Mouse (Mus musculus): Measurements from ENCODE around the gene Il27ra. TPM values are rescaled to one million over a fixed set of nuclear protein-coding genes. Genes with fewer than 3 reads are reported as not detected.

The Il27ra gene
- polyA plus RNA-seq, 1 experiment from 2014 or later, result 0.56 TPM

DNA sequence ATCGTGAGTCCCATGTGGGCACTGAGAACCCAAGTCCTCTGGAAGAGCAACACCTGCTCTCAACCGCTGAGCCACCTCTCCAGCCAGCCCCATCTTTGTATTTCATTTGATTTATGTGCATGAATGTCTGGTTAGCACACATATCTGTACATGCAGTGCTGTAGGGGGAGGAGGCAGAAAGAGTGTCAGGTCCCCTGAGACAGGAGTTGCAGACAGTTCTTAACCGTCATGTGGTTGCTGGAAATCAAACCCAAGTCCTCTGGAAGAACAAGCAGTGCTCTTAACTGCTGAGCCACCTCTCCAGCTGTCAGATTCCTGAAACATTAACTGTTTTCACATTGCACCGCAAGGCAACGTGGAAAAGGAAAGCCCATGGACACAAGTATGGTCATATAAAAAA, 5.8 kb upstream of the Il27ra start:
- WGBS, result 51% methylated on average over 5 of the region's 5 CpGs
- ATAC-seq, result no peak
- peaks cover 23% of the 10 kb centered on the region for H3K27me3 ChIP-seq (replicated peaks; ENCODE audit: insufficient read depth, low read length)
- no peaks in the 10 kb centered on the region for H3K4me1 ChIP-seq (ENCODE audit: insufficient read depth, low read depth, low read length)
- H3K9me3 ChIP-seq (ENCODE audit: low read length), result no peaks in the 10 kb centered on the region
- no peaks in the 10 kb centered on the region for H3K36me3 ChIP-seq (ENCODE audit: insufficient read depth, low read length)
- no peak overlapping the region for H3K4me2 ChIP-seq (replicated peaks; ENCODE audit: low read depth, low read length)
- TF ChIP-seq EP300 (IDR thresholded peaks at IDR 0.05), result no peak
- TF ChIP-seq CTCF (IDR thresholded peaks at IDR 0.05), result no peak
- DNase-seq (ENCODE audit: low spot score), result no peak
- no peak overlapping the region for H3K4me3 ChIP-seq (ENCODE audit: low read depth, low read length)
- no peak overlapping the region for H3K27ac ChIP-seq (ENCODE audit: low read length)
- H3K9ac ChIP-seq (replicated peaks; ENCODE audit: low read depth), result no peak overlapping the region

DNA sequence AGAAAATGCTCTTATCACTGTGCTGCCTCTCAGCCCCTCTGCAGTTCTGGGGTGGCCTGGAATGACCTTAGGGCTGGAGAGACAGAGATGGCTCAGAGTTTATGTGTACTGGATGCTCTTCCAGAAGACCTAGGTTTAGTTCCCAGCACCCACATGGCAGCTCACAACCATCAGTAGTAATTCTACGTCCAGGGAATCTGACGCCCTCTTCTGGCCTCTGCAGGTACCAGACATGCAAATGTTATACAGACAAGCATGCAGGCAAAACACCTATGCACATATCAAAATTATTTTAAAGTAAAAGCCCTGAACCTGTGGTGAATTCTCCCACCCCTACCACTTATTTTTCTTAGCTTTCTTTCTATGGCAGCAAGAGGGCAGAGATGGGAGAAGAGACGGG, 4.1 kb upstream of the Il27ra start:
- Histone ChIP-seq H3K27ac (ENCODE audit: low read length) (no peak overlapping the region), H3K4me1 (ENCODE audit: insufficient read depth, low read depth, low read length) (peaks cover 4% of the 10 kb centered on the region; the same call in 1 of the 2 replicates), H3K4me2 (replicated peaks; ENCODE audit: low read depth, low read length) (no peak overlapping the region), H3K36me3 (ENCODE audit: insufficient read depth, low read length) (no peaks in the 10 kb centered on the region), H3K9ac (replicated peaks; ENCODE audit: low read depth) (no peak overlapping the region), H3K27me3 (replicated peaks; ENCODE audit: insufficient read depth, low read length) (peaks cover 24% of the 10 kb centered on the region), H3K9me3 (ENCODE audit: low read length) (no peaks in the 10 kb centered on the region), H3K4me3 (ENCODE audit: low read depth, low read length) (no peak overlapping the region)
- DNase-seq (ENCODE audit: low spot score) (no peak), ATAC-seq (no peak)
- WGBS, result 64% methylated on average over 3 of the region's 3 CpGs
- TF ChIP-seq CTCF (IDR thresholded peaks at IDR 0.05) (no peak), EP300 (IDR thresholded peaks at IDR 0.05) (no peak)

- DNase-seq (ENCODE audit: low spot score) (no peak), ATAC-seq (no peak)
- 8% methylated on average over 9 of the region's 9 CpGs for WGBS
- Histone ChIP-seq H3K4me1 (ENCODE audit: insufficient read depth, low read depth, low read length) (peaks cover 4% of the 10 kb centered on the region; the same call in 1 of the 2 replicates), H3K4me2 (replicated peaks; ENCODE audit: low read depth, low read length) (no peak within 1 kb of the TSS), H3K27me3 (replicated peaks; ENCODE audit: insufficient read depth, low read length) (peaks cover 24% of the 10 kb centered on the region), H3K36me3 (ENCODE audit: insufficient read depth, low read length) (no peaks in the 10 kb centered on the region), H3K9ac (replicated peaks; ENCODE audit: low read depth) (no peak within 1 kb of the TSS), H3K4me3 (ENCODE audit: low read depth, low read length) (no peak within 1 kb of the TSS), H3K27ac (ENCODE audit: low read length) (no peak within 1 kb of the TSS), H3K9me3 (ENCODE audit: low read length) (no peaks in the 10 kb centered on the region)
- no peak for TF ChIP-seq EP300 (IDR thresholded peaks at IDR 0.05)
- no peak for TF ChIP-seq CTCF (IDR thresholded peaks at IDR 0.05)
Measured at GRCm38 (mm10) chr8:84044900-84045299, 2.5 kb upstream of the Il27ra start, which contains the start of gene Rln3. Gene Rln3, minus strand, starts transcription at chr8:84045000.

DNA sequence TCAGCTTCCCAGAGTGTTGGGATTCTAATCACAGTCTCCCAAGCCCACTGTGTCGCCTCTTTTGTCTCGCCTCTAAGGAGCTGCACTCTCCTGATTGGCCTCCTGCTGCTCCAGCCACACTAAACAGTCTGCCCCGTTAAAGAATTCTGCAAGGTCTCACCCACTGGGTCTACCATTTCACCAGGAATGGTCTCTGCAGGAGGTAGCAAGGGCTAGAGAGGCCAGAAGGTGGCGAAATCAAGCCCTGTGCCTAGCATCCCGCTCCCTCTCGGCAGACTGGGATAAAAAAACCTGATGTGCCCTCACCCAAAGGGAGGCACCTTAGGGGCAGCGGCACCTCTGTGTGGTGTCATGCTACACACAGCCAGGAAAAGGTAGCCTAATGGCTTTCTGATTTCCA, 1.7 kb upstream of the Il27ra start:
- H3K9me3 ChIP-seq (ENCODE audit: low read length), result no peaks in the 10 kb centered on the region
- H3K36me3 ChIP-seq (ENCODE audit: insufficient read depth, low read length), result no peaks in the 10 kb centered on the region
- TF ChIP-seq EP300 (IDR thresholded peaks at IDR 0.05) (no peak), CTCF (IDR thresholded peaks at IDR 0.05) (peak; percentile 23)
- no peak overlapping the region for H3K27ac ChIP-seq (ENCODE audit: low read length)
- H3K27me3 ChIP-seq (replicated peaks; ENCODE audit: insufficient read depth, low read length), result peaks cover 24% of the 10 kb centered on the region
- no peak overlapping the region for H3K4me3 ChIP-seq (ENCODE audit: low read depth, low read length)
- DNase-seq (ENCODE audit: low spot score) (no peak), ATAC-seq (no peak)
- H3K4me1 ChIP-seq (ENCODE audit: insufficient read depth, low read depth, low read length), result peaks cover 4% of the 10 kb centered on the region; the same call in 1 of the 2 replicates
- H3K9ac ChIP-seq (replicated peaks; ENCODE audit: low read depth), result no peak overlapping the region
- 13% methylated on average over 7 of the region's 7 CpGs for WGBS
- H3K4me2 ChIP-seq (replicated peaks; ENCODE audit: low read depth, low read length), result no peak overlapping the region

GRCm38 (mm10) chr8:84042948-84043342, 556 bp upstream of the Il27ra start:
- no peaks in the 10 kb centered on the region for H3K36me3 ChIP-seq (ENCODE audit: insufficient read depth, low read length)
- peaks cover 24% of the 10 kb centered on the region for H3K27me3 ChIP-seq (replicated peaks; ENCODE audit: insufficient read depth, low read length)
- H3K4me2 ChIP-seq (replicated peaks; ENCODE audit: low read depth, low read length), result peak overlapping the region; percentile 52; the same call in 1 of the 2 replicates
- 23% methylated on average over 12 of the region's 12 CpGs for WGBS
- H3K9ac ChIP-seq (replicated peaks; ENCODE audit: low read depth), result no peak overlapping the region
- DNase-seq (ENCODE audit: low spot score) (peak; percentile 70), ATAC-seq (peak; percentile 66)
- peaks cover 4% of the 10 kb centered on the region; the same call in 1 of the 2 replicates for H3K4me1 ChIP-seq (ENCODE audit: insufficient read depth, low read depth, low read length)
- TF ChIP-seq EP300 (IDR thresholded peaks at IDR 0.05) (no peak), CTCF (IDR thresholded peaks at IDR 0.05) (no peak)
- no peak overlapping the region for H3K4me3 ChIP-seq (ENCODE audit: low read depth, low read length)
- no peak overlapping the region for H3K27ac ChIP-seq (ENCODE audit: low read length)
- no peaks in the 10 kb centered on the region for H3K9me3 ChIP-seq (ENCODE audit: low read length)

DNA sequence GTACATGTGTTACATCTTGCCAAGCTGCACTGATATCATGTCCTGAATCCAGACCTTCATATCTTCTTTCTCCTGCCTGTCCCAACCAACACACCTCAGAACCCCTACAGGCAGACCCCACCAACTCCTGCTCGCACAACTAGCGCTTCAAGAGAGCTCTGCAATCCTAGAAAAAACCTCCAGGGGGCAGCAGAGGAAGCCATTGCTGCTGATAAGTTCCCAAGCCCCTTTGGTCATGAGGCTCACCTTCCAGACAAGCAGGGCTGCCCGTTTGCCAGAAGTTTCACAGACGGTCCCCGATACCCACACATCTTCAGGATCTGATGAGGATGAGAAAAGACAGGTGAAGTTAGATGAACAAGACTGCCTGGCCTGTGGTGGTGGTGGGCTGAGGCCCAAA, 3.3 kb downstream of the Il27ra start:
- peaks cover 4% of the 10 kb centered on the region; the same call in 1 of the 2 replicates for H3K4me1 ChIP-seq (ENCODE audit: insufficient read depth, low read depth, low read length)
- WGBS, result 7% methylated on average over 5 of the region's 5 CpGs
- H3K9me3 ChIP-seq (ENCODE audit: low read length), result no peaks in the 10 kb centered on the region
- H3K27ac ChIP-seq (ENCODE audit: low read length), result no peak overlapping the region
- TF ChIP-seq CTCF (IDR thresholded peaks at IDR 0.05) (peak; percentile 92), EP300 (IDR thresholded peaks at IDR 0.05) (no peak)
- no peak overlapping the region for H3K4me2 ChIP-seq (replicated peaks; ENCODE audit: low read depth, low read length)
- ATAC-seq, result 0 out of 2 replicates have a peak, but pooled peaks have one; percentile 6
- peaks cover 9% of the 10 kb centered on the region for H3K27me3 ChIP-seq (replicated peaks; ENCODE audit: insufficient read depth, low read length)
- peak; percentile 84 for DNase-seq (ENCODE audit: low spot score)
- no peak overlapping the region for H3K9ac ChIP-seq (replicated peaks; ENCODE audit: low read depth)
- no peaks in the 10 kb centered on the region for H3K36me3 ChIP-seq (ENCODE audit: insufficient read depth, low read length)
- H3K4me3 ChIP-seq (ENCODE audit: low read depth, low read length), result no peak overlapping the region

GRCm38 (mm10) chr8:84038015-84038414, 4.4 kb downstream of the Il27ra start:
- H3K27me3 ChIP-seq (replicated peaks; ENCODE audit: insufficient read depth, low read length), result no peaks in the 10 kb centered on the region
- no peak overlapping the region for H3K4me3 ChIP-seq (ENCODE audit: low read depth, low read length)
- ATAC-seq (no peak), DNase-seq (ENCODE audit: low spot score) (no peak)
- H3K9me3 ChIP-seq (ENCODE audit: low read length), result no peaks in the 10 kb centered on the region
- no peak overlapping the region for H3K4me2 ChIP-seq (replicated peaks; ENCODE audit: low read depth, low read length)
- WGBS, result 48% methylated on average over 5 of the region's 5 CpGs
- H3K9ac ChIP-seq (replicated peaks; ENCODE audit: low read depth), result no peak overlapping the region
- H3K27ac ChIP-seq (ENCODE audit: low read length), result no peak overlapping the region
- TF ChIP-seq EP300 (IDR thresholded peaks at IDR 0.05), result no peak
- TF ChIP-seq CTCF (IDR thresholded peaks at IDR 0.05), result no peak
- peaks cover 4% of the 10 kb centered on the region; the same call in 1 of the 2 replicates for H3K4me1 ChIP-seq (ENCODE audit: insufficient read depth, low read depth, low read length)
- no peaks in the 10 kb centered on the region for H3K36me3 ChIP-seq (ENCODE audit: insufficient read depth, low read length)
